Mouse (Mus musculus): ENCODE data around the gene Cgas. TPM values are rescaled to one million over a fixed set of nuclear protein-coding genes. Genes with fewer than 3 reads are reported as not detected.

Gene Cgas
- polyA plus RNA-seq, 1 experiment from 2014 or later: 0.84 TPM

DNA sequence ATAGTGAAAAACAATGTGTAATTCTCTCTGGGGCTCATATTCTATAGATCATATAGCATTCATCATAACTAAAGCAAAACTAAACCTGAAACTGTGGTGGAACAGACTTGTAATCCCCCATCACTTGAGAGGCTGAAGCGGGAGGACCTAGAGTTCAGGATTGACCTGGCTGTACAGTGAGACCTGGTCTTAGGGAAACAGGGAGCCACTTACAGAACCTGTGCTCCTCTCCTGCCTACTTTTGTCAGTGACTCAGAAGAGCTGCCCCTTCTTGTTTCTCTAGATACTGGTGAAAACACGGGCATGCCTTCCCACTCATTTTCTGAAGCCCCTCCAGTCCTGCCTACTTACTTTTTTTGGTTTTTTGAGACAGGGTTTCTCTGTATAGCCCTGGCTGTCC, 31.2 kb upstream of the Cgas start:
- no peak overlapping the region for H3K27ac ChIP-seq
- WGBS: 92% methylated on average over 2 of the region's 2 CpGs
- peaks cover 5% of the 10 kb centered on the region; the same call in 1 of the 2 replicates for H3K4me1 ChIP-seq (replicated peaks; ENCODE audit: control insufficient read depth, insufficient read depth, low read length)
- H3K4me3 ChIP-seq (replicated peaks; ENCODE audit: low read length): no peak overlapping the region
- peaks cover 94% of the 10 kb centered on the region for H3K36me3 ChIP-seq (replicated peaks; ENCODE audit: control insufficient read depth, insufficient read depth)
- H3K27me3 ChIP-seq (ENCODE audit: control insufficient read depth, insufficient read depth, low read length): no peaks in the 10 kb centered on the region
- no peak for ATAC-seq (ENCODE audit: low FRiP score)
- no peak overlapping the region for H3K9ac ChIP-seq
- H3K9me3 ChIP-seq (ENCODE audit: control insufficient read depth, low read length): no peaks in the 10 kb centered on the region
- no peak for DNase-seq (ENCODE audit: low spot score)
- H3K4me2 ChIP-seq (replicated peaks): no peak overlapping the region

DNA sequence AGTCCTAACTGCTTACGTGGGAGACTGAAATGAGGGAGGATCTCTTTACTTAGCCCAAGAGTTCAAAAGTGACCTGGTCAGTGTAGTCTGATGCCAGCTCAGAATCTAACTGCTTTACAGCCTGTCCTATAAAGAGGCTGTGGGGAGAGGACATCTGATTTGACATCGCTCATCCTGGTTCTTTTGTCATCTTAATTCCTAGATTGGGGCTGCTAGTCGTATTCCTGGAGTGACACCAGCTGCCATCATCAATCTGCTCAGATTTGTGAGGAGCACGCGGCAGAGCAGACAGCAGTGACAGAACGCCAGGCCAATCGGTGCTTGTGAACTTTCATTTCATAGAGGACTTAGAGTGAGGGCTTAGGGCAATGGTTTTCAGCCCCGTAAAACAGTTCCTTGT, 30.6 kb upstream of the Cgas start:
- Histone ChIP-seq H3K9me3 (ENCODE audit: control insufficient read depth, low read length) (no peaks in the 10 kb centered on the region), H3K4me2 (replicated peaks) (no peak overlapping the region), H3K4me3 (replicated peaks; ENCODE audit: low read length) (no peak overlapping the region), H3K27ac (no peak overlapping the region), H3K4me1 (replicated peaks; ENCODE audit: control insufficient read depth, insufficient read depth, low read length) (peaks cover 4% of the 10 kb centered on the region; the same call in 1 of the 2 replicates), H3K27me3 (ENCODE audit: control insufficient read depth, insufficient read depth, low read length) (no peaks in the 10 kb centered on the region), H3K36me3 (replicated peaks; ENCODE audit: control insufficient read depth, insufficient read depth) (peaks cover 94% of the 10 kb centered on the region), H3K9ac (no peak overlapping the region)
- whole genome bisulfite sequencing: 79% methylated on average over 8 of the region's 8 CpGs
- DNase-seq (ENCODE audit: low spot score) (no peak), ATAC-seq (ENCODE audit: low FRiP score) (no peak)

DNA sequence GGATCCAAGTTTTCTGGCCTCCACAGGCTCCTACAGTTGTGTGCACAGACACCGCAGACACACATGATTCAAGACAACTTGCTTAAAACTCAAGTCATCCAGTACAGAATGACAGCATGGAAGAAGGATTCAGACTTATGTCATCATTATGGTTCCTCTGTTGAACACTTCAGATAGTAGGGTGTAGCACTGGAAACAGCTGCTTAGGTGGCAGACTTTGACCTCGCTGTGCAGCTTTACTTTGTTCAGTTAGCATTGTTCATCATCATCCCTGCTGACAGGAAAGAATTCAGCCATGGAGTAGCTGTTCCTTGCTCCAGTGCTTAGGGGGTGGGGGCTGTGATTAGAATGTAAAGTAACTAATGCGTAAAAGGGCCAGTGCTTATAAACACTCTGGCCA, 22.7 kb upstream of the Cgas start:
- Histone ChIP-seq H3K36me3 (replicated peaks; ENCODE audit: control insufficient read depth, insufficient read depth) (peaks cover 88% of the 10 kb centered on the region), H3K9me3 (ENCODE audit: control insufficient read depth, low read length) (no peaks in the 10 kb centered on the region), H3K9ac (no peak overlapping the region), H3K4me1 (replicated peaks; ENCODE audit: control insufficient read depth, insufficient read depth, low read length) (no peaks in the 10 kb centered on the region), H3K27me3 (ENCODE audit: control insufficient read depth, insufficient read depth, low read length) (no peaks in the 10 kb centered on the region), H3K4me2 (replicated peaks) (no peak overlapping the region), H3K27ac (no peak overlapping the region), H3K4me3 (replicated peaks; ENCODE audit: low read length) (no peak overlapping the region)
- ATAC-seq (ENCODE audit: low FRiP score): no peak
- WGBS: 93% methylated on average over 3 of the region's 3 CpGs
- DNase-seq (ENCODE audit: low spot score): no peak

DNA sequence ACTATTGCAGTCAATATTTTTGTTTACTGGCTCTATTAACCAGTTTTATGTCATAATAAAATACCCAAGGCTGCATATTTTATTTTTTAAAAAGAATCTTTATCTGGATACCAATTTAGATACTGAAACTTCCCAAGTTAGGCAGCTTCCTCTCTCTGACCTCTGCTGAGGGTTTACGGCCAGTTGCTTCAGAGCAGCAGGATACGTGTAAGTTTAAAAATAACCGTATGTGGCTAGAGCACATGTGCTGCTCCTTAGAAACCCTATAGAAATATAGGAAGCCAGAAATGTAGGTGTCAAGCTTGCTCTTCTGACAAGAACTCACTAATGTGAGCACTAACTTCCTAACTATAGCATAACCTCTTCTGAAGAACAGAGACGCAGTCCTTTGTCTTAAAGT, 20.3 kb upstream of the Cgas start:
- no peak overlapping the region for H3K4me2 ChIP-seq (replicated peaks)
- H3K9ac ChIP-seq: no peak overlapping the region
- no peaks in the 10 kb centered on the region for H3K27me3 ChIP-seq (ENCODE audit: control insufficient read depth, insufficient read depth, low read length)
- DNase-seq (ENCODE audit: low spot score): no peak
- H3K27ac ChIP-seq: no peak overlapping the region
- WGBS: 93% methylated on average over 4 of the region's 4 CpGs
- no peak overlapping the region for H3K4me3 ChIP-seq (replicated peaks; ENCODE audit: low read length)
- H3K9me3 ChIP-seq (ENCODE audit: control insufficient read depth, low read length): no peaks in the 10 kb centered on the region
- H3K4me1 ChIP-seq (replicated peaks; ENCODE audit: control insufficient read depth, insufficient read depth, low read length): no peaks in the 10 kb centered on the region
- H3K36me3 ChIP-seq (replicated peaks; ENCODE audit: control insufficient read depth, insufficient read depth): peaks cover 81% of the 10 kb centered on the region
- ATAC-seq (ENCODE audit: low FRiP score): no peak

DNA sequence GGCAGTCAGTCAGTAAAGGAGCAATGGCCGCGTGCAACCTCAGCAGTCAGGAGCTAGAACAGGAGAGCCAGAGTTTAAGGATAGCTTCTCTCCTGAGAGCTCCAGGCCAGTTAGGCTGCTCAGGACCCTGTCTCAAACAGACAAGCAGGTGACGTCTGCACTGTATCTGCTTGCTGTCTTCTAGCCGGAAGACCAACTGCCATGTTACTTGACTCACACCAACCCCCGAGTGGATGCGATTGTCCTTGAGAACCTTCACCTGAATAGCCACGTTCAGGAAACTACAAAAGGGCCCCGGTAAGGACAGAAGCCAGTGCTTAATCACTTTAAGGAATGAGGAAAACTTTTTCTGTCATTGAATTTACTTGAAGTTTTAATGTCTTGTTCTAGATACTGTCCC, 14.0 kb upstream of the Cgas start:
- ATAC-seq (ENCODE audit: low FRiP score): no peak
- peaks cover 62% of the 10 kb centered on the region for H3K36me3 ChIP-seq (replicated peaks; ENCODE audit: control insufficient read depth, insufficient read depth)

DNA sequence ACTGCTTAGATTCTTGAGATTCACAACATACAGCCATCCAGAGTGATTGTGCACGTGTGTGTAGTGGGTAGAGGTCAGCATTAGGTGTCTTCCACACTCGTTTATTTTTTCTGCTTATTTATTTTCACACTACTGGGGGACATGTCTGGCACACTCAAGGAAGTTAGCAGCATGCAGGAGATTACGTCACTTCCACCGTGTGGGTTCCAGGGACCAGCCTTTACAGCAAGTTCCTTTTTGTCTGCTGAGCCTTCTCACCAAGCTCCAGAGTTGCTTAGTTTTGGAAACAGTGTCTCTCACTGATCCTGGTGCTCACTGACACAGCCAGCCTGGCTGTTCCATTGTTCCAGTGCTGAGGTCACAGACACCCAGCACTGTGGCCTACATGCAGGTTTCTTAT, 8.3 kb upstream of the Cgas start:
- no peak overlapping the region for H3K9ac ChIP-seq
- H3K4me2 ChIP-seq (replicated peaks): no peak overlapping the region
- no peak overlapping the region for H3K4me3 ChIP-seq (replicated peaks; ENCODE audit: low read length)
- H3K36me3 ChIP-seq (replicated peaks; ENCODE audit: control insufficient read depth, insufficient read depth): peaks cover 42% of the 10 kb centered on the region
- WGBS: 85% methylated on average over 4 of the region's 4 CpGs
- H3K4me1 ChIP-seq (replicated peaks; ENCODE audit: control insufficient read depth, insufficient read depth, low read length): peaks cover 12% of the 10 kb centered on the region
- ATAC-seq (ENCODE audit: low FRiP score): no peak
- peaks cover 8% of the 10 kb centered on the region for H3K27me3 ChIP-seq (ENCODE audit: control insufficient read depth, insufficient read depth, low read length)
- no peaks in the 10 kb centered on the region for H3K9me3 ChIP-seq (ENCODE audit: control insufficient read depth, low read length)
- H3K27ac ChIP-seq: no peak overlapping the region
- DNase-seq (ENCODE audit: low spot score): no peak

More for the DNA sequence above, 14.0 kb upstream of the Cgas start:
- Histone ChIP-seq H3K4me3 (replicated peaks; ENCODE audit: low read length) (no peak overlapping the region), H3K4me1 (replicated peaks; ENCODE audit: control insufficient read depth, insufficient read depth, low read length) (no peaks in the 10 kb centered on the region), H3K9ac (no peak overlapping the region), H3K27me3 (ENCODE audit: control insufficient read depth, insufficient read depth, low read length) (no peaks in the 10 kb centered on the region), H3K27ac (no peak overlapping the region), H3K4me2 (replicated peaks) (no peak overlapping the region), H3K9me3 (ENCODE audit: control insufficient read depth, low read length) (no peaks in the 10 kb centered on the region)
- 92% methylated on average over 8 of the region's 8 CpGs for WGBS
- DNase-seq (ENCODE audit: low spot score): no peak

DNA sequence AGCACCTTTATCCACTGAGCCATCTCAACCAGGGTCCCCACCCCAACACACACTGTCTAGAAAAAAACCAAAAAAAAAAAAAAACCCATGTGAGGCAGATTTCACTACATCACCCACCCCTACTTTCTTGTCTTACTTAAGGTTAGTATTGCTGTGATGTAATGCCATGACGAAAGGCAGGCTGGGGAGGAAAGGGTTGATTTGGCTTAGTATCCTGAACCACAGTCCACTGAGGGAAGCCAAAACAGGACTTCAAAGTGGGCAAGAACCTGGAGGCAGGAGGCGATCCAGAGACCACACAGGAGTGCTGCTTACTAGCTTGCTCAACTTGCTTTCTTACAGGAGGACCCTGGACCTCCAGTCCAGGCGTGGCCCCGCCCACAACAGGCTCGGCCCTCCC, 7.4 kb upstream of the Cgas start:
- H3K27ac ChIP-seq: no peak overlapping the region
- no peak overlapping the region for H3K4me3 ChIP-seq (replicated peaks; ENCODE audit: low read length)
- no peaks in the 10 kb centered on the region for H3K9me3 ChIP-seq (ENCODE audit: control insufficient read depth, low read length)
- ATAC-seq (ENCODE audit: low FRiP score) (no peak), DNase-seq (ENCODE audit: low spot score) (no peak)
- no peak overlapping the region for H3K9ac ChIP-seq
- H3K4me2 ChIP-seq (replicated peaks): no peak overlapping the region
- 79% methylated on average over 5 of the region's 5 CpGs for WGBS
- H3K27me3 ChIP-seq (ENCODE audit: control insufficient read depth, insufficient read depth, low read length): peaks cover 16% of the 10 kb centered on the region
- peaks cover 12% of the 10 kb centered on the region for H3K4me1 ChIP-seq (replicated peaks; ENCODE audit: control insufficient read depth, insufficient read depth, low read length)
- peaks cover 42% of the 10 kb centered on the region for H3K36me3 ChIP-seq (replicated peaks; ENCODE audit: control insufficient read depth, insufficient read depth)

DNA sequence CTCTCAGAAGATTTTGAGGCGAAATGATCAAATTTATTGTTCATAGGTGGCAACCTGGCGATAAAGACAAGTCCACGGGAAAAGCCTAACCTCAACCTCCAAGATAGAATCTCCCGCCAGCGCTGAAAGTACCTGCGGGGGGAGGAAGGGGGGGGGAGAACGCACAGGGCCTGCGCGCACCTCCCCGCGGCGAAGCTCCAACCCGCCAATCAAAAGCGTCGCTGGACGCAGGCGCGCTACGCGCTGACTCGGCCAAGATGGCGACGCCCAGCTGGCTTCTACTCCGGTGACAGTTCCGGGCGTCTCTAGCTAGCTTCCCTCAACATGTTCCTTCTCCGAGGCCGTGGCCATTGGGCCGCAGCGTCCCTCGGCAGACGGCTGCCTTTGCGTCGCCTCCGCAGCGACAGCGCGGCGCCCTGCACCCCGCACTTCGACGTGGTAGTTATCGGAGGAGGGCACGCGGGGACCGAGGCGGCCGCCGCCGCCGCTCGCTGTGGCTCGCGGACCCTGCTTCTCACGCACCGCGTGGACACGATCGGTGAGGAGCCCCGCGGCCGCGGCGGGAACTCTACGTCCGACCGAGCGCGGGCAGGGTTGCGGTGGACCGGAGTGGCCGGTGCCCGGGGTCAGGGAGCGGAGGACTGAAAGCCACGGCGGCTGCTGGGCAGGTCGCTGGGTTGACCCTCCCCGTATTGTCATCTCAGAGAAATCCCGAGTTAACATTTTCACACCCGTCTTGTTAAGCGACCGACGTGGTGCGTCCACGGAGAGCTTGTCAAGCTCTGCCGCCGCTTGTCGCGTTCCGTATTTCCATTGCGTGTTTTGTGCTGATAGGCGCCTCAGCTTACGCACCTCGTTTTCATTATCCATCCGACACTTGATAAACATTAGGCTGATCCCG, 5.2 kb upstream of the Cgas start, which contains the start of the genes Mto1 and Gm17324:
Gene Mto1 (plus strand): TSS at position 236 of the 901 bp plus-strand sequence.
Gene Gm17324 (minus strand): TSS at position 814 of the 901 bp plus-strand sequence.
- DNase-seq (ENCODE audit: low spot score) (peak; percentile 97), ATAC-seq (ENCODE audit: low FRiP score) (peak; percentile 97)
- peak within 1 kb of the TSS; percentile 97 for H3K4me3 ChIP-seq (replicated peaks; ENCODE audit: low read length)
- peak within 1 kb of the TSS; percentile 70 for H3K4me2 ChIP-seq (replicated peaks)
- H3K27ac ChIP-seq: peak within 1 kb of the TSS; percentile 91
- peaks cover 28% of the 10 kb centered on the region for H3K36me3 ChIP-seq (replicated peaks; ENCODE audit: control insufficient read depth, insufficient read depth)
- H3K27me3 ChIP-seq (ENCODE audit: control insufficient read depth, insufficient read depth, low read length): peaks cover 37% of the 10 kb centered on the region
- H3K9ac ChIP-seq: peak within 1 kb of the TSS; percentile 87
- H3K4me1 ChIP-seq (replicated peaks; ENCODE audit: control insufficient read depth, insufficient read depth, low read length): peaks cover 12% of the 10 kb centered on the region
- under 1% methylated on average over 95 of the region's 96 CpGs for WGBS
- no peaks in the 10 kb centered on the region for H3K9me3 ChIP-seq (ENCODE audit: control insufficient read depth, low read length)

DNA sequence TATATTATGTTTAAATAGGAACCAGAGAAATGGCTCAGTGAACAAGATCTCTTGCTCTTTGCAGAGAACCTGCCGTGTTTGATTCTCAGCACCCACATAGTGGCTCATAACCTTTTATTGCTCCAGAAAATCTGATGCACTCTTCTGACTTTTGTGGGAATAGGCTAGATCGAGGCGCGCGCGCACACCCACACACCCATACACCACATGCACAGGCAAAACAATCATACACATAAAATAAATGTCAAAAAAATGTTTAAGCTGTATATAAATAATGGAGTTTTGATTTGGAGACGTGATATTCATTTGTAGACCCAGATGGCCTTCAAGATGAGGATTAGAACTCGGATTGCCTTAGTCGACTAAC, 4.6 kb upstream of the Cgas start:
- peaks cover 22% of the 10 kb centered on the region for H3K36me3 ChIP-seq (replicated peaks; ENCODE audit: control insufficient read depth, insufficient read depth)
- H3K4me1 ChIP-seq (replicated peaks; ENCODE audit: control insufficient read depth, insufficient read depth, low read length): peaks cover 18% of the 10 kb centered on the region
- DNase-seq (ENCODE audit: low spot score) (no peak), ATAC-seq (ENCODE audit: low FRiP score) (no peak; the same call in 1 of the 2 replicates)
- H3K4me3 ChIP-seq (replicated peaks; ENCODE audit: low read length): peak overlapping the region; percentile 97
- H3K27me3 ChIP-seq (ENCODE audit: control insufficient read depth, insufficient read depth, low read length): peaks cover 43% of the 10 kb centered on the region
- peak overlapping the region; percentile 70 for H3K4me2 ChIP-seq (replicated peaks)
- WGBS: 26% methylated on average over 9 of the region's 9 CpGs
- H3K9ac ChIP-seq: peak overlapping the region; percentile 87
- no peak overlapping the region for H3K27ac ChIP-seq
- H3K9me3 ChIP-seq (ENCODE audit: control insufficient read depth, low read length): no peaks in the 10 kb centered on the region
